Mouse (Mus musculus) limb, embryonic 12.5 days (tissue): ENCODE measurements around the gene Rbms3. TPM values are rescaled to one million over a fixed set of nuclear protein-coding genes. Genes with fewer than 3 reads are reported as not detected.

ENCODE experiments used
- ATAC-seq: fragments of 200-750 bp; cut with Nextera tagmentation; 2 replicates; pipeline ENCODE4 v1.8.0; 2017; ENCODE audit warnings: low read depth, moderate TSS enrichment; ENCODE audit not compliant: insufficient number of reproducible peaks, insufficient read depth, low FRiP score, low TSS enrichment
- H3K27ac ChIP-seq: fragments of 300-500 bp; sonication (generic); 2 replicates; pipeline ENCODE4 v1.5.1; 2016; ENCODE audit warnings: mild to moderate bottlenecking, moderate library complexity
- H3K27me3 ChIP-seq: fragments of 300-500 bp; sonication (generic); 2 replicates; pipeline ENCODE4 v1.6.1; 2016; ENCODE audit warnings: mild to moderate bottlenecking, moderate library complexity
- H3K36me3 ChIP-seq: fragments of 300-500 bp; sonication (generic); 2 replicates; pipeline ENCODE4 v1.6.1; 2016; ENCODE audit warnings: mild to moderate bottlenecking, moderate library complexity
- H3K4me1 ChIP-seq: fragments of 300-500 bp; sonication (generic); replicated peaks from 2 replicates; pipeline ENCODE4 v1.6.1; 2016
- H3K4me2 ChIP-seq: fragments of 300-500 bp; sonication (generic); 2 replicates; pipeline ENCODE4 v1.6.1; 2016; ENCODE audit warnings: mild to moderate bottlenecking, moderate library complexity
- H3K4me3 ChIP-seq: fragments of 300-500 bp; sonication (generic); replicated peaks from 2 replicates; pipeline ENCODE4 v1.5.1; 2016; ENCODE audit warnings: mild to moderate bottlenecking
- H3K9ac ChIP-seq: fragments of 300-500 bp; sonication (generic); replicated peaks from 2 replicates; pipeline ENCODE4 v1.6.1; 2016; ENCODE audit warnings: mild to moderate bottlenecking, moderate library complexity
- H3K9me3 ChIP-seq: fragments of 300-500 bp; sonication (generic); 2 replicates; pipeline ENCODE4 v1.6.1; 2016; ENCODE audit warnings: mild to moderate bottlenecking, moderate library complexity
- WGBS: fragments of 180-500 bp; shearing (Covaris S2); methylation state at CpG from one replicate; pipeline ENCODE4 v1.1.7; 2016; 5-methylcytosine and 5-hydroxymethylcytosine counted together
- polyA plus RNA-seq: library from polyadenylated mRNA; unstranded; fragments of >200 nt; fragmentation: Nextera tagmentation; extraction: Ambion mirVana; gene quantifications from 2 replicates; pipeline ENCODE4 v1.2.1, GENCODE M21; 2016

The Rbms3 gene
- polyA plus RNA-seq, 1 experiment from 2014 or later, result 74.3 TPM

- ATAC-seq, result no peak
- Histone ChIP-seq H3K4me1 (peaks cover 39% of the 10 kb centered on the region), H3K27ac (no peak overlapping the region), H3K4me2 (no peak overlapping the region), H3K4me3 (no peak overlapping the region), H3K27me3 (no peaks in the 10 kb centered on the region), H3K9me3 (no peaks in the 10 kb centered on the region), H3K9ac (no peak overlapping the region), H3K36me3 (peaks cover 6% of the 10 kb centered on the region; the same call in 1 of the 2 replicates)
- 67% methylated on average over 7 of the region's 7 CpGs for WGBS
These were observed 449.1 kb downstream of the Rbms3 start for GRCm38 (mm10) chr9:117180658-117181057.

GRCm38 (mm10) chr9:117178366-117178765, 451.3 kb downstream of the Rbms3 start:
- peaks cover 45% of the 10 kb centered on the region for H3K4me1 ChIP-seq
- H3K4me3 ChIP-seq, result no peak overlapping the region
- H3K27ac ChIP-seq, result no peak overlapping the region
- no peaks in the 10 kb centered on the region for H3K27me3 ChIP-seq
- no peak for ATAC-seq
- H3K9me3 ChIP-seq, result no peaks in the 10 kb centered on the region
- peaks cover 6% of the 10 kb centered on the region; the same call in 1 of the 2 replicates for H3K36me3 ChIP-seq
- 78% methylated on average over 4 of the region's 4 CpGs for WGBS
- no peak overlapping the region for H3K4me2 ChIP-seq
- H3K9ac ChIP-seq, result no peak overlapping the region

- Histone ChIP-seq H3K27me3 (no peaks in the 10 kb centered on the region), H3K9me3 (no peaks in the 10 kb centered on the region; the same call in 1 of the 2 replicates), H3K27ac (no peak overlapping the region), H3K4me2 (0 out of 2 replicates have a peak overlapping the region, but pooled peaks have one; percentile 6), H3K9ac (no peak overlapping the region), H3K36me3 (no peaks in the 10 kb centered on the region; the same call in 1 of the 2 replicates), H3K4me1 (peaks cover 31% of the 10 kb centered on the region), H3K4me3 (no peak overlapping the region)
- no peak for ATAC-seq
- 41% methylated on average over 7 of the region's 7 CpGs for WGBS
These were observed 457.2 kb downstream of the Rbms3 start for GRCm38 (mm10) chr9:117172526-117172925.

GRCm38 (mm10) chr9:117169196-117169595, 460.5 kb downstream of the Rbms3 start:
- H3K4me1 ChIP-seq, result peaks cover 26% of the 10 kb centered on the region
- no peaks in the 10 kb centered on the region; the same call in 1 of the 2 replicates for H3K9me3 ChIP-seq
- no peak overlapping the region for H3K4me3 ChIP-seq
- no peak overlapping the region for H3K4me2 ChIP-seq
- 89% methylated on average over 5 of the region's 5 CpGs for WGBS
- H3K36me3 ChIP-seq, result no peaks in the 10 kb centered on the region; the same call in 1 of the 2 replicates
- no peak overlapping the region for H3K9ac ChIP-seq
- no peak overlapping the region for H3K27ac ChIP-seq
- H3K27me3 ChIP-seq, result no peaks in the 10 kb centered on the region
- no peak for ATAC-seq

GRCm38 (mm10) chr9:117163143-117163542, 466.6 kb downstream of the Rbms3 start:
- WGBS, result 18% methylated on average over 6 of the region's 6 CpGs
- no peaks in the 10 kb centered on the region for H3K27me3 ChIP-seq
- no peak overlapping the region for H3K4me3 ChIP-seq
- 0 out of 2 replicates have a peak overlapping the region, but pooled peaks have one; percentile 53 for H3K27ac ChIP-seq
- peaks cover 44% of the 10 kb centered on the region for H3K4me1 ChIP-seq
- H3K36me3 ChIP-seq, result no peaks in the 10 kb centered on the region
- ATAC-seq, result no peak
- no peaks in the 10 kb centered on the region for H3K9me3 ChIP-seq
- no peak overlapping the region for H3K9ac ChIP-seq
- no peak overlapping the region for H3K4me2 ChIP-seq

GRCm38 (mm10) chr9:117161150-117161549, 468.6 kb downstream of the Rbms3 start:
- Histone ChIP-seq H3K36me3 (peaks cover 3% of the 10 kb centered on the region; the same call in 1 of the 2 replicates), H3K27ac (peak overlapping the region; percentile 67; the same call in 1 of the 2 replicates), H3K4me2 (no peak overlapping the region), H3K9ac (no peak overlapping the region), H3K4me3 (no peak overlapping the region), H3K9me3 (no peaks in the 10 kb centered on the region), H3K4me1 (peaks cover 40% of the 10 kb centered on the region), H3K27me3 (no peaks in the 10 kb centered on the region)
- ATAC-seq, result peak; percentile 57; the same call in 1 of the 2 replicates
- 24% methylated on average over 6 of the region's 6 CpGs for WGBS

- peaks cover 3% of the 10 kb centered on the region; the same call in 1 of the 2 replicates for H3K36me3 ChIP-seq
- no peak for ATAC-seq
- H3K27me3 ChIP-seq, result no peaks in the 10 kb centered on the region
- H3K4me3 ChIP-seq, result no peak overlapping the region
- no peak overlapping the region for H3K9ac ChIP-seq
- peaks cover 43% of the 10 kb centered on the region for H3K4me1 ChIP-seq
- no peak overlapping the region for H3K4me2 ChIP-seq
- no peak overlapping the region for H3K27ac ChIP-seq
- H3K9me3 ChIP-seq, result no peaks in the 10 kb centered on the region
- 79% methylated on average over 9 of the region's 9 CpGs for WGBS
These were observed 473.3 kb downstream of the Rbms3 start for GRCm38 (mm10) chr9:117156330-117156905.

- Histone ChIP-seq H3K27ac (peak overlapping the region; percentile 83), H3K27me3 (no peaks in the 10 kb centered on the region), H3K4me3 (no peak overlapping the region), H3K36me3 (peaks cover 8% of the 10 kb centered on the region; the same call in 1 of the 2 replicates), H3K9me3 (no peaks in the 10 kb centered on the region), H3K4me2 (peak overlapping the region; percentile 48; the same call in 1 of the 2 replicates), H3K9ac (no peak overlapping the region), H3K4me1 (peaks cover 31% of the 10 kb centered on the region)
- peak; percentile 66; the same call in 1 of the 2 replicates for ATAC-seq
- 72% methylated on average over 4 of the region's 4 CpGs for WGBS
These were observed 475.1 kb downstream of the Rbms3 start for GRCm38 (mm10) chr9:117154590-117154989.

GRCm38 (mm10) chr9:117153686-117154274, 475.9 kb downstream of the Rbms3 start:
- H3K9ac ChIP-seq, result no peak overlapping the region
- no peaks in the 10 kb centered on the region for H3K9me3 ChIP-seq
- peak overlapping the region; percentile 83 for H3K27ac ChIP-seq
- 35% methylated on average over 20 of the region's 20 CpGs for WGBS
- ATAC-seq, result peak; percentile 80
- peak overlapping the region; percentile 48 for H3K4me2 ChIP-seq
- peaks cover 8% of the 10 kb centered on the region; the same call in 1 of the 2 replicates for H3K36me3 ChIP-seq
- peaks cover 31% of the 10 kb centered on the region for H3K4me1 ChIP-seq
- H3K4me3 ChIP-seq, result 0 out of 2 replicates have a peak overlapping the region, but pooled peaks have one; percentile 3
- H3K27me3 ChIP-seq, result no peaks in the 10 kb centered on the region

- peaks cover 31% of the 10 kb centered on the region for H3K4me1 ChIP-seq
- no peak overlapping the region for H3K27ac ChIP-seq
- no peak overlapping the region for H3K9ac ChIP-seq
- ATAC-seq, result no peak
- peaks cover 5% of the 10 kb centered on the region; the same call in 1 of the 2 replicates for H3K36me3 ChIP-seq
- H3K9me3 ChIP-seq, result no peaks in the 10 kb centered on the region
- H3K4me3 ChIP-seq, result no peak overlapping the region
- WGBS, result 76% methylated on average over 3 of the region's 3 CpGs
- no peaks in the 10 kb centered on the region for H3K27me3 ChIP-seq
- H3K4me2 ChIP-seq, result no peak overlapping the region
These were observed 477.8 kb downstream of the Rbms3 start for GRCm38 (mm10) chr9:117151951-117152350.

- H3K4me2 ChIP-seq, result no peak overlapping the region
- H3K27me3 ChIP-seq, result no peaks in the 10 kb centered on the region
- peaks cover 9% of the 10 kb centered on the region for H3K4me1 ChIP-seq
- H3K4me3 ChIP-seq, result no peak overlapping the region
- H3K9ac ChIP-seq, result no peak overlapping the region
- no peaks in the 10 kb centered on the region for H3K9me3 ChIP-seq
- 84% methylated on average over 7 of the region's 7 CpGs for WGBS
- H3K36me3 ChIP-seq, result peaks cover 7% of the 10 kb centered on the region; the same call in 1 of the 2 replicates
- ATAC-seq, result no peak
- H3K27ac ChIP-seq, result no peak overlapping the region
These were observed 485.5 kb downstream of the Rbms3 start for GRCm38 (mm10) chr9:117144057-117144723.
